Mouse (Mus musculus) liver, embryonic 14.5 days (tissue): ENCODE measurements around the gene Cenps. TPM values are rescaled to one million over a fixed set of nuclear protein-coding genes. Genes with fewer than 3 reads are reported as not detected.
"Not testable (repeated sequence)": the region's sequence is repeated elsewhere in the genome, so short reads cannot be mapped to it uniquely, and the experiment has no call there.

Experiments used
- ATAC-seq: fragments of 200-750 bp; cut with Nextera tagmentation; 2 replicates; pipeline ENCODE4 v1.8.0; 2017; ENCODE audit warnings: moderate number of reproducible peaks, mild to moderate bottlenecking, moderate library complexity; ENCODE audit not compliant: insufficient read depth
- DNase-seq, 3 experiments: peaks; one replicate each; pipeline ENCODE4 v3.0.0-alpha.2; 2012 to 2013; ENCODE audit warnings: low read depth in 3 of 3, low spot score in 3 of 3
- H3K27ac ChIP-seq: fragments of 300-500 bp; sonication (generic); 2 replicates; pipeline ENCODE4 v1.5.1; 2014; ENCODE audit warnings: moderate library complexity, mild to moderate bottlenecking, control low read depth, inconsistent platforms
- H3K27me3 ChIP-seq: fragments of 300-500 bp; sonication (generic); 2 replicates; pipeline ENCODE4 v1.6.1; 2014; ENCODE audit warnings: mild to moderate bottlenecking, low read length, moderate library complexity; ENCODE audit not compliant: control insufficient read depth, insufficient read depth
- H3K36me3 ChIP-seq: fragments of 300-500 bp; sonication (generic); replicated peaks from 2 replicates; pipeline ENCODE4 v1.6.1; 2014; ENCODE audit warnings: low read depth; ENCODE audit not compliant: control insufficient read depth, insufficient read depth
- H3K4me1 ChIP-seq, 2 experiments: fragments of 200-500 bp in 1 of 2; fragments of 300-500 bp in 1 of 2; sonication (generic) in 1 of 2; replicated peaks; 2 replicates each; pipeline ENCODE4 v1.6.1; 2012 to 2014; ENCODE audit warnings: antibody characterized with exemption in 1 of 2, inconsistent platforms in 1 of 2, low read length in 1 of 2; ENCODE audit not compliant: control insufficient read depth in 2 of 2, insufficient read depth in 2 of 2
- H3K4me2 ChIP-seq: fragments of 300-500 bp; sonication (generic); 2 replicates; pipeline ENCODE4 v1.6.1; 2014; ENCODE audit warnings: low read depth, mild to moderate bottlenecking, control low read depth, moderate library complexity
- H3K4me3 ChIP-seq, 2 experiments: fragments of 200-500 bp in 1 of 2; fragments of 300-500 bp in 1 of 2; sonication (generic) in 1 of 2; 2 replicates each; pipeline ENCODE4 v1.5.1; 2012 to 2014; ENCODE audit warnings: low read depth in 2 of 2, low read length in 2 of 2, mild to moderate bottlenecking in 2 of 2, control low read depth in 1 of 2, inconsistent platforms in 1 of 2, moderate library complexity in 1 of 2; ENCODE audit not compliant: insufficient read depth in 1 of 2
- H3K9ac ChIP-seq: fragments of 300-500 bp; sonication (generic); replicated peaks from 2 replicates; pipeline ENCODE4 v1.6.1; 2014; ENCODE audit warnings: mild to moderate bottlenecking, control low read depth, moderate library complexity
- H3K9me3 ChIP-seq: fragments of 300-500 bp; sonication (generic); 2 replicates; pipeline ENCODE4 v1.6.1; 2016; ENCODE audit warnings: low read length, mixed read lengths; ENCODE audit not compliant: control insufficient read depth
- CTCF ChIP-seq: IDR thresholded peaks from 2 replicates; pipeline ENCODE4 v1.5.1; 2016; ENCODE audit warnings: antibody characterized with exemption, low read depth, control low read depth
- EP300 ChIP-seq: IDR thresholded peaks from 2 replicates; pipeline ENCODE4 v1.6.1; 2016; ENCODE audit warnings: antibody characterized with exemption, low read depth
- WGBS: fragments of 180-500 bp; shearing (Covaris S2); extraction: QIAGEN DNeasy Blood & Tissue Kit; methylation state at CpG from one replicate; pipeline ENCODE4 v1.1.7; 2014; ENCODE audit not compliant: insufficient replicate concordance; 5-methylcytosine and 5-hydroxymethylcytosine counted together
- polyA plus RNA-seq, 2 experiments: library from polyadenylated mRNA; depleted of rRNA in 1 of 2; stranded (reverse) in 1 of 2; unstranded in 1 of 2; fragments of >200 nt; fragmentation: Nextera tagmentation in 1 of 2; extraction: Ambion mirVana in 1 of 2; gene quantifications; 2 replicates each; pipeline versions ENCODE4 v1.2.1 to v1.2.3; 2012 to 2014

The Cenps gene
- polyA plus RNA-seq, 2 experiments, result 12.3 to 17.3 TPM

DNA sequence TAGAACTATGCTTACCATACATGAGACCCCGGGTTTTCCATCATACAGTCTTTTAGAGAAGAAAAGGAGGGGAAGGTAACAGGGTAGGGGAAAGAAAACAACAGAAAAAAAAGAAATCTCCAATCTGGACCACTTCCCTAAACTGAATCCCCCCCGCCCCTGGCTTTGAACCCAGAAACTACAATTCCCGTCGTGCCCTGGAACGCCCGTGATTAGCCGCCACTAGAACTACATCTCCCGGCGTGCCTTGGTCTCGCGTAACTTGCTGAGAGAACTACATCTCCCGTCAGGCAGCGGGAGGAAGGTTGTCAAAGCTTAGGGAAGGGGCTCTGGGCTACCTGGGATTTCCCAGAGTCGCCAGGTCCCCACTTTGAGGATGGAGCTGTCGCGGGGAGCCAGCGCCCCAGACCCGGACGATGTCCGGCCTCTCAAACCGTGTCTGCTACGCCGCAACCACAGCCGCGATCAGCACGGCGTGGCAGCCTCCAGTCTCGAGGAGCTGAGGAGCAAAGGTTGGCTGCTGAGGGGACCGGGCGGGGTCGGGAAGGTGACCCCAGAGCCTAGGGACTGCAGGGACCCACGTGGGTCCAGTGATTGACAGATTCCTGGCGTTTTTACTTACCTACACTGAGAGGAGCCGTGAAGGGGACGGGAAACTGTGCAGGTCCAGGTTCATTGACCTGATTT lies 33.4 kb downstream of the Cenps start, which contains the start of gene Dffa:
Gene Dffa, plus strand, starts transcription at position 272 of the 687 bp plus-strand sequence.
- under 1% methylated on average over 35 of the region's 35 CpGs for WGBS
- Histone ChIP-seq H3K9me3 (no peaks in the 10 kb centered on the region), H3K36me3 (no peaks in the 10 kb centered on the region), H3K9ac (peak within 1 kb of the TSS; percentile 71), H3K4me2 (peak within 1 kb of the TSS; percentile 85), H3K27me3 (no peaks in the 10 kb centered on the region), H3K4me3 (peak within 1 kb of the TSS; percentile 70 to 87), H3K4me1 (peaks cover 4 to 8% of the 10 kb centered on the region in 2 experiments; a peak in 3 of 4 replicates), H3K27ac (no peak within 1 kb of the TSS)
- TF ChIP-seq EP300 (no peak), CTCF (no peak)
- peak; percentile 74 for ATAC-seq
- DNase-seq, result peak; percentile 75 to 79 (median 78)

DNA sequence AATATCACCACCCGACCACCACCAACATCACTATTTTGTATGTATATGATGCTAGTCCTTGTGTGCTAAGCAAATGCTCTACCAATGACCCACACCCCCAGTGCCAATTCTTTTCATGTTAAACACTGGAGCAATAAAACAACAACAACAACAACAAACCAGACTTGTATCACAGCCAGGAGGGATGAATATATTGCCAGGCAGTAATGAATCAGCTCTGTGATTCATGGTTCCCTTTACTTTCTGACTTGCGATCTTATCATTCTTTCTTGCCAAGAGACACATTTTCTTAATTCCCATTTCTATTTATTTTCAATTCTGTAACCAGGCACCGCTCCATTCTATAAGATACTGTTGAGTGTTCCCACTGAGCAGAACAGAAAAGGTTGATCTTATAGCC lies 36.0 kb downstream of the Cenps start:
- Histone ChIP-seq H3K27ac (no peak overlapping the region), H3K4me2 (no peak overlapping the region), H3K27me3 (no peaks in the 10 kb centered on the region), H3K9ac (no peak overlapping the region), H3K4me1 (peaks cover 8 to 12% of the 10 kb centered on the region in 2 experiments), H3K36me3 (no peaks in the 10 kb centered on the region), H3K4me3 (no peak overlapping the region), H3K9me3 (no peaks in the 10 kb centered on the region)
- 67% methylated on average over 3 of the region's 3 CpGs for WGBS
- ATAC-seq (no peak), DNase-seq (no peak)
- no peak for TF ChIP-seq EP300
- TF ChIP-seq CTCF, result no peak

GRCm38 (mm10) chr4:149100449-149100848 lies 37.0 kb downstream of the Cenps start:
- Histone ChIP-seq H3K4me2 (peak overlapping the region; percentile 74; the same call in 1 of the 2 replicates), H3K4me1 (peaks cover 8 to 17% of the 10 kb centered on the region in 2 experiments)
- H3K27me3 ChIP-seq, ATAC-seq, H3K36me3 ChIP-seq, H3K4me3 ChIP-seq, H3K27ac ChIP-seq, H3K9ac ChIP-seq, DNase-seq, H3K9me3 ChIP-seq: not testable (repeated sequence)
- WGBS, result 75% methylated on average over 12 of the region's 12 CpGs

DNA sequence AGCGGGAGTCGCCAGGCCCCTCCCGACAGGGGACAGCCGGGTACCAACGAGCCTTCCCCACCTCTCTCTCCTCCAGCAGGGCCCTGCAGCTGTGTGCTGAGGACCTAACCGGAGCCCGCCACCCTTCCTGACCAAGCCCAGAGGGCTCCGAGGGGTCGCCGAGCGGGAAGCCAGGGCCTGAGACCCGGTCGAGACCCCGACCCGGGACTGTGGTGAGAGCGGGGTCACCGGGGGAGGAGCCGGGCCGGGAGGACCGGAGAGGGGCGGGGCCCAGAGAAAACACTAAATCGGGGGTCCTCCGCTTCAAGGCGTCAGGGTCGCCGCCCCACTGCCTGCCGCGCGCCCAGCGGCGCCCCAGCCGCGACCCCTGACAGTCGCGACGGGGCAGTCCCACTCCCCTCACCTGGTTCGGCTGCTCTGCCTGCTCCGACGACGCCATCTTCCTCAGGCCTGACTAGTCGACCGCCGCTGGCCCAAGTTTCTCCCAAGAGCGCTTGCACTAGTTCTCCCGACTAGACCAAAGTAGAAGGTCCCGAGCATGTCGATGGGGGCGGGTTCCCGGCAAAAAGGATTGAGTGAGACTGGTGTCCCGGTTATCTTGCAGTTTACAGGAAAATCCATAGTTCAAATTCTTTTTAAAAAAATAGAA lies 37.9 kb downstream of the Cenps start, which contains the start of gene Pex14:
Gene Pex14, minus strand, starts transcription at position 508 of the 649 bp plus-strand sequence.
- TF ChIP-seq EP300, result no peak
- TF ChIP-seq CTCF, result no peak
- Histone ChIP-seq H3K27ac (peak within 1 kb of the TSS; percentile 6; the same call in 1 of the 2 replicates), H3K9ac (peak within 1 kb of the TSS; percentile 93), H3K4me2 (peak within 1 kb of the TSS; percentile 74), H3K36me3 (no peaks in the 10 kb centered on the region), H3K4me3 (peak within 1 kb of the TSS; percentile 83 to 97), H3K4me1 (peaks cover 8 to 12% of the 10 kb centered on the region in 2 experiments), H3K9me3 (no peaks in the 10 kb centered on the region), H3K27me3 (no peaks in the 10 kb centered on the region)
- DNase-seq (peak; percentile 78 to 83 (median 80)), ATAC-seq (peak; percentile 79)
- under 1% methylated on average over 47 of the region's 50 CpGs for WGBS

GRCm38 (mm10) chr4:149098571-149098970 lies 38.9 kb downstream of the Cenps start:
- Histone ChIP-seq H3K4me2 (peak overlapping the region; percentile 74), H3K9ac (peak overlapping the region; percentile 93), H3K36me3 (no peaks in the 10 kb centered on the region), H3K27ac (no peak overlapping the region), H3K4me3 (peak overlapping the region; percentile 83 to 97), H3K27me3 (no peaks in the 10 kb centered on the region), H3K9me3 (no peaks in the 10 kb centered on the region), H3K4me1 (peaks cover 8 to 12% of the 10 kb centered on the region in 2 experiments; a peak in 3 of 4 replicates)
- TF ChIP-seq EP300 (no peak), CTCF (no peak)
- WGBS, result 8% methylated on average over 11 of the region's 11 CpGs
- DNase-seq (no peak), ATAC-seq (no peak)
